Mouse (Mus musculus) stomach, postnatal 0 days (tissue): ENCODE results near the gene Ywhaq.

Experiments used
- CTCF ChIP-seq: IDR thresholded peaks from 2 replicates; pipeline ENCODE4 v1.5.1; 2016; ENCODE audit warnings: antibody characterized with exemption, low read depth, mild to moderate bottlenecking, moderate library complexity
- EP300 ChIP-seq: optimal IDR thresholded peaks from 2 replicates; pipeline ENCODE3; 2016; ENCODE audit warnings: antibody characterized with exemption

- TF ChIP-seq EP300, result no peak
- no peak for TF ChIP-seq CTCF
These were observed 21.4 kb upstream of the Ywhaq start for GRCm38 (mm10) chr12:21438750-21439394.
